Mouse (Mus musculus): ENCODE data around the gene Trim27. TPM values are rescaled to one million over a fixed set of nuclear protein-coding genes. Genes with fewer than 3 reads are reported as not detected.

Trim27 gene
- total RNA-seq, 2 experiments from 2014 or later, result 18.8 to 19.0 TPM

- intact Hi-C loops (cut with DNase I), result loop anchor here (1.0 to 2.0 kb wide), 5 partner anchors 16 to 127 kb away; no protein-coding TSS in a partner anchor
- no peak for DNase-seq (ENCODE audit: low spot score)
These were observed 20.1 kb downstream of the Trim27 start for GRCm38 (mm10) chr13:21199046-21200028.

GRCm38 (mm10) chr13:21200043-21200999, 21.1 kb downstream of the Trim27 start:
- intact Hi-C loops (cut with DNase I), result loop anchor here (1.0 to 2.0 kb wide), 4 partner anchors 15 to 126 kb away; no protein-coding TSS in a partner anchor

GRCm38 (mm10) chr13:21215275-21215983, 36.2 kb downstream of the Trim27 start:
- no peak for DNase-seq (ENCODE audit: low spot score)
- intact Hi-C loops (cut with DNase I), result loop anchor here (1.0 kb wide), 1 partner anchor 15 kb away; no protein-coding TSS in a partner anchor

More at GRCm38 (mm10) chr13:21200043-21200999, 21.1 kb downstream of the Trim27 start:
- DNase-seq (ENCODE audit: low spot score), result peak; percentile 80

GRCm38 (mm10) chr13:21216781-21217180, 37.5 kb downstream of the Trim27 start:
- intact Hi-C loops (cut with DNase I), result no loop called here
- DNase-seq (ENCODE audit: low spot score), result no peak

GRCm38 (mm10) chr13:21221656-21222462, 42.6 kb downstream of the Trim27 start:
- DNase-seq (ENCODE audit: low spot score), result no peak
- intact Hi-C loops (cut with DNase I), result no loop called here

GRCm38 (mm10) chr13:21222463-21223022, 43.3 kb downstream of the Trim27 start:
- peak; percentile 60 for DNase-seq (ENCODE audit: low spot score)
- intact Hi-C loops (cut with DNase I), result no loop called here

GRCm38 (mm10) chr13:21223242-21223655, 44.0 kb downstream of the Trim27 start:
- no peak for DNase-seq (ENCODE audit: low spot score)
- intact Hi-C loops (cut with DNase I), result no loop called here

GRCm38 (mm10) chr13:21224376-21224775, 45.1 kb downstream of the Trim27 start:
- intact Hi-C loops (cut with DNase I), result no loop called here
- DNase-seq (ENCODE audit: low spot score), result no peak

- DNase-seq (ENCODE audit: low spot score), result no peak
- intact Hi-C loops (cut with DNase I), result no loop called here
These were observed 46.0 kb downstream of the Trim27 start for GRCm38 (mm10) chr13:21225206-21225605.

GRCm38 (mm10) chr13:21226031-21226430, 46.8 kb downstream of the Trim27 start:
- intact Hi-C loops (cut with DNase I), result no loop called here
- DNase-seq (ENCODE audit: low spot score), result no peak

- DNase-seq (ENCODE audit: low spot score), result peak; percentile 40
- intact Hi-C loops (cut with DNase I), result loop anchor here (1.0 to 5.0 kb wide), 4 partner anchors 34 to 93 kb away; no protein-coding TSS in a partner anchor
These were observed 54.8 kb downstream of the Trim27 start for GRCm38 (mm10) chr13:21233732-21234705.

GRCm38 (mm10) chr13:21236714-21237113, 57.5 kb downstream of the Trim27 start:
- intact Hi-C loops (cut with DNase I), result no loop called here
- DNase-seq (ENCODE audit: low spot score), result no peak

- DNase-seq (ENCODE audit: low spot score), result no peak
- intact Hi-C loops (cut with DNase I), result no loop called here
These were observed 57.9 kb downstream of the Trim27 start for GRCm38 (mm10) chr13:21237161-21237560.

- intact Hi-C loops (cut with DNase I), result no loop called here
- no peak for DNase-seq (ENCODE audit: low spot score)
These were observed 61.5 kb downstream of the Trim27 start for GRCm38 (mm10) chr13:21240788-21241187.

GRCm38 (mm10) chr13:21242408-21243125, 63.3 kb downstream of the Trim27 start:
- intact Hi-C loops (cut with DNase I), result no loop called here
- DNase-seq (ENCODE audit: low spot score), result no peak

GRCm38 (mm10) chr13:21243196-21243595, 64.0 kb downstream of the Trim27 start:
- intact Hi-C loops (cut with DNase I), result no loop called here
- DNase-seq (ENCODE audit: low spot score), result no peak
